Mouse (Mus musculus): ENCODE results near the gene Cep68. TPM values are rescaled to one million over a fixed set of nuclear protein-coding genes. Genes with fewer than 3 reads are reported as not detected.
A peak's percentile ranks its signal among the peaks of the same experiment; 100 is the strongest.

Gene Cep68
- polyA plus RNA-seq, 1 experiment from 2014 or later: 37.3 TPM

DNA sequence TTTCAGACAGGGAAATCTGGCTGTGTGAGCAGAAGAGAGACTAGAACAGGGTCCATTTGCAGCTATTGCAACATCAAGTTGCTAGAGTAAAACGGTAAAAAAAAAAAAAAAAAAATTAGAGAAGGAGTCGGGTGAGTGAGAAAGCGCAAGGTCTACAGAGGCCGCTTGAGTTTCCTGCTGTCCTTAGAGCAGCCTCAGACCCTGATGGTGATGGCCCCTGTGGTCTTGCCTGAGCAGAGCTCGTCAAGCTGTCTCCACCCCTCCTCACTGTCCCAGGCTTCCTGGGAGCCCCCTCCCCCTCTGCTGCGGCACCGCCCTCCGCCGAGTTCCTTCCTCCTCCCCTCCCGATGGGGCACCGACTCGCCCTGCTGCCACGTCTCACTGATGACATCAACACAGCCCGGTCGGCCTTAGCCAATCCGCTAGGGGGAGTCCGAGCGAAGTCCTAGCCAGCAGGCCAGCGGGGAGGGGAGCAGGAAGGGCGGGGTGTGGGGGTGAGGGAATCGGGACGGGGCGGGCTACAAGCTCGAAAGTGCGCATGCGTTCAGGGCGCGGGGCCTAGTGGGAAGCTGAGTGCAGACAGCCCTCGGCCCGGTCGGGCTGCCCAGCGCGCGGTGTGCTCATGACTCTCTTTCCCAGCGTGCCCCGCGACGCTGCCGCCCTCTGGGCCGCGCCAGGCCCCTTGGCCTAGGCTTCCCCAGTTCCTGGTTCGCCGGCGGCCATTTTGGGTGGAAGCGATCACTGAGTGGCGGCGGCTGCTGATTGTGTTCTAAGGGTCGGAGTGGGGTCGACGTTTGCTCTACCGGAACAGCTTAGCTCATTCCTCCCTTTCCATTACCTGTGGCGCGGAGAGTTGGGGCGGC is 48.3 kb downstream of the Cep68 start, which contains the start of gene Rab1a:
Gene Rab1a (plus strand): TSS at position 720 of the 863 bp plus-strand sequence.
- no peaks in the 10 kb centered on the region for H3K9me3 ChIP-seq
- peak within 1 kb of the TSS; percentile 97 for H3K9ac ChIP-seq (replicated peaks)
- peak; percentile 99 for ATAC-seq (ENCODE audit: low FRiP score, low read depth)
- H3K4me1 ChIP-seq: peaks cover 28% of the 10 kb centered on the region
- H3K27me3 ChIP-seq: no peaks in the 10 kb centered on the region
- WGBS: under 1% methylated on average over 54 of the region's 54 CpGs
- H3K36me3 ChIP-seq: no peaks in the 10 kb centered on the region
- H3K4me2 ChIP-seq (replicated peaks): peak within 1 kb of the TSS; percentile 72
- peak within 1 kb of the TSS; percentile 96 for H3K27ac ChIP-seq (replicated peaks)
- peak within 1 kb of the TSS; percentile 99 for H3K4me3 ChIP-seq

DNA sequence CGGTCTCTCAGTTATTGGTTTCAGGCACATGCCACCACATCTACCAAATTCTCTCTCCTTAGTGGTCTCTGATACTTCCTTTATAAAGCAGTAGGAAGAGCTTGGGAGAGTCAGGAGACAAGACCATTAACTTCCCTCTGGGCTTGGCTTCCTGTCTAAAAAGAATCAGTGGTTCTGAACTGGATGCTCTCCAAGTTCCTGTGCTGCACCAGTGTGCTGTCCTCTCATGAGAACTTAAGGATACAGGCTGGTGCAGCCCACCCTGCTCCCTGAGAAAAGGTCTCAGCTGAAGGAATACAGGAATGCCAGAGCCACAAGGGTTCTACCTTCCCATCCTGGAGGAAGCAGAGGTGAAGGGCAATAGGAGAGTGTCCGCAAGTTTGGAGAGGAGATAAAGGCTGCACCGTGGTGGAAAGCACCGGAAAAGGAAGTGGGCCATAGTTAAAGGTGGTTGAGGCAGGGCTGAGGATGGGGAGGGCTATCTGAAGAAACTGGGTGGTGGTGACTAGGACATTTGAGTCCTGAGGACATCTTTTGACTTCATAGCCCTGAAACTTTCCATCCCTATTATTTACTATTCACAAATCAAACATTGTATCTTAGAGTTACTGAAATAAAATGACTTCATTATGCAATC is 56.0 kb downstream of the Cep68 start:
- H3K9me3 ChIP-seq: no peaks in the 10 kb centered on the region
- 87% methylated on average over 4 of the region's 4 CpGs for WGBS
- no peaks in the 10 kb centered on the region for H3K4me1 ChIP-seq
- ATAC-seq (ENCODE audit: low FRiP score, low read depth): no peak
- no peak overlapping the region for H3K27ac ChIP-seq (replicated peaks)
- no peak overlapping the region for H3K4me3 ChIP-seq
- no peaks in the 10 kb centered on the region for H3K36me3 ChIP-seq
- H3K4me2 ChIP-seq (replicated peaks): no peak overlapping the region
- H3K9ac ChIP-seq (replicated peaks): no peak overlapping the region
- no peaks in the 10 kb centered on the region for H3K27me3 ChIP-seq

DNA sequence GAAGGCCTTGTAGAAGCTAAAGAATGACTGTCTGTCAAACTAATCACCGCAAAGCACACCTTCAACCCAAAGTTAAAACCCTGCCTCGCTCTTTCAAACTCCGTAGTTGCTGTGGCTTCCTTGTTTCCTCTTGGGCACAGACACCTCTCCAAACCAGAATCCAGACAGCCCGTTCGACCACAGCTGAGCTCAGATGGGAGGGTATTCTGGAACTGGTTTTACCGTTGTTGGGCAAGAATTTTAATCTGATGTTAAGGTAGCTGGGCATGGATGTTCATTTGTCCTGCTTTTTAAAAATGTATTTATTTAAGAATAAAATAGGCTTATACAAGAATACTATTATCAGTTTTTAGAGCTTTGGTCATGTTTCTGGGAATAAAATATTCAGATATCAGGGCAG is 62.0 kb downstream of the Cep68 start:
- Histone ChIP-seq H3K9me3 (no peaks in the 10 kb centered on the region), H3K27me3 (no peaks in the 10 kb centered on the region), H3K9ac (replicated peaks) (no peak overlapping the region), H3K4me1 (no peaks in the 10 kb centered on the region), H3K36me3 (no peaks in the 10 kb centered on the region), H3K4me2 (replicated peaks) (no peak overlapping the region), H3K27ac (replicated peaks) (no peak overlapping the region), H3K4me3 (no peak overlapping the region)
- WGBS: 85% methylated on average over 6 of the region's 6 CpGs
- ATAC-seq (ENCODE audit: low FRiP score, low read depth): no peak

Other genes with a start within 250 kb of the Cep68 start
- gene Actr2, start 136.5 kb downstream of the Cep68 start, polyA plus RNA-seq (2016; fragmentation: Nextera tagmentation; extraction: Ambion mirVana): 141 and 151 TPM in 2 replicates
- 269 and 275 TPM in 2 replicates for gene Rab1a, start 48.0 kb downstream of the Cep68 start, polyA plus RNA-seq (2016; fragmentation: Nextera tagmentation; extraction: Ambion mirVana)
- gene Slc1a4, start 83.3 kb upstream of the Cep68 start, polyA plus RNA-seq (2016; fragmentation: Nextera tagmentation; extraction: Ambion mirVana): 25.0 and 27.2 TPM in 2 replicates

All from midbrain, embryonic 12.5 days (tissue).